Mouse (Mus musculus): ENCODE results near the gene Eid1.

Eid1 gene

DNA sequence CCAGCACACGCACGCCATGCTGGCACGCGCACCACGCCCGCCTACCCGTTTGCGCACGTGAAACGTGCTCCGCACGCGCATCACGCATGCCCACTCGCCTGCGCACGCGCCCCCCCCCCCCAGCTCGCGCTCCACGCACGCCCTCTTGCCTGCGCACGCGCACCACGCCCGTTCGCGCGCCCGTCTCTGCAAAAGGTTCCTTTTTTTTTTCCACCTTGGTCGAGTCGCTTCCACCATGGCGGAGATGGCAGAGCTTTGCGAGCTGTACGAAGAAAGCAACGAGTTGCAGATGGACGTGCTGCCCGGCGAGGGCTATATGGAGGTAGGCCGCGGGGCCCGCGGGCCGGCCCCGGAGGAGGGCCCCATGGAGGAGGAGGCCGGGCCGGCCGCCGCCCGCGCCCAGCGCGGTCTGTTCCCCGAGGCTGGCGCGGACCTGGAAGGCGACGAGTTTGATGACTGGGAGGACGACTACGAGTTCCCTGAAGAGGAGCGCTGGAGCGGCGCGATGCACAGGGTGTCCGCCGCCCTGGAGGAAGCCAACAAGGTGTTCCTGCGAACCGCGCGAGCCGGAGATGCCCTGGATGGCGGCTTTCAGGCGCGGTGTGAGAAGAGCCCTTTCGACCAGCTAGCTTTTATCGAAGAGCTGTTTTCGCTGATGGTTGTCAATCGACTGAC is at the start of gene Eid1:
Gene Eid1, plus strand, starts transcription at position 139 of the 675 bp plus-strand sequence.
- peak; percentile 65 to 74 for DNase-seq (ENCODE audit: low spot score in 2 of 2)

DNA sequence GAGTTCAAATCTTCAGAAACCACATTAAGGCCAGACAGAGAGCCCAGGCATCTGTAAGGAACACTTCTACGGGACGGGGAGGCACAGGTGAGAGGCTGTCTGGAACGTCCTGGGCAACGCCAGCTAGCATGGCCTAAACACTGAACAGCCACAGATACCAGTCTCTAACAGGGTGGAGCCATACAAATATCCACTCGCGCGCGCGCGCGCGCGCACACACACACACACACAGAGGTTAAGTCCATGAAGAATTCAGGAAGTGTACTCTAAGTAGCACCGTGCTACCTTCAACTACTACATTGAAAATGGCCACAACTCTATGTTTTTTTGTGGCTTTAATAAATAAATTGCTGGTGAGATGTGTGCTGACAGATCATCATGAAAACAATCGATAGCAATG is 49.7 kb upstream of the Eid1 start:
- no peak for DNase-seq (ENCODE audit: low spot score in 2 of 2)

- no peak for DNase-seq (ENCODE audit: low spot score in 2 of 2)
Observed at GRCm38 (mm10) chr2:125624127-125624685, 48.7 kb upstream of the Eid1 start.

GRCm38 (mm10) chr2:125624837-125625351 is 48.0 kb upstream of the Eid1 start, which contains the start of gene Cep152:
Gene Cep152, minus strand, starts transcription at chr2:125625113.
- DNase-seq (ENCODE audit: low spot score in 2 of 2) = peak; percentile 92 to 95

GRCm38 (mm10) chr2:125626536-125626935 is 46.4 kb upstream of the Eid1 start:
- no peak for DNase-seq (ENCODE audit: low spot score in 2 of 2)

DNA sequence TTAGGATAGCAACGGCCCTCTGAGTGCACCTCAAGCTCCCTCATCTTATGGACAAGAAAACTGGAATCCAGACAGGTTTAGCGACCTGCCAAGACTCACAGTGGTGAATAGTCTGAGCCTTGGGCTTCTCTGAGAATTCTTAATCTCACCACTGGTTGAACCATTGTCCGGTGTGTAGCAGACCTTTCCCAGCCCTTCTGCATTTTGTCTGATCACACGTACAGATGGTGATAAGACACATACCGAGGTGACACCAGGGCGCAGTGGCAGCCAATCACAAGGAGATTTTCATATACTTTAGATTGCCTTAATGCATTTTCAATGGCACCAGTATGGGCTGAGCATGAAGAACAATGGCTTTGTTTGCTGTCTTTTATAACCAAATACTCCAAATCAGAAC is 44.4 kb upstream of the Eid1 start:
- no peak for DNase-seq (ENCODE audit: low spot score in 2 of 2)

DNA sequence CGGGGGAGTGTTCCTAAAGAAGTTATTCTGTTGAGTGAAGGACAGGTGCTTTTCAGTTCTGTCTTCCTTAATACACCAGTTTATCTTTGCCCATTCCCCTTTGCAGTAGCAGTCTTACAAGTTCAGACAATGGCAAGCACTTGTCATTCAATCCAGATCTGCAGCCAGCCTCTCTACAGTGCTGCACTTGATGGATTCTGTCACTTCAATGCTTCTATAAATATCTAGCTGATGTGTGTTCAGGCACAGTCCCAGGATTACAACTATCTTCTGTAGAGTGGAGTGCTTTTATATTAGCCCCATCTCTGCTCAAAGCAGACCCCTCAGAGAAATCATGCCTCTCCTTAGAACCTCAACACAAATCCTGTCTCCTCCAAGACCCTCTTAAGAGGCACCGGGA is 42.9 kb upstream of the Eid1 start:
- no peak for DNase-seq (ENCODE audit: low spot score in 2 of 2)

DNA sequence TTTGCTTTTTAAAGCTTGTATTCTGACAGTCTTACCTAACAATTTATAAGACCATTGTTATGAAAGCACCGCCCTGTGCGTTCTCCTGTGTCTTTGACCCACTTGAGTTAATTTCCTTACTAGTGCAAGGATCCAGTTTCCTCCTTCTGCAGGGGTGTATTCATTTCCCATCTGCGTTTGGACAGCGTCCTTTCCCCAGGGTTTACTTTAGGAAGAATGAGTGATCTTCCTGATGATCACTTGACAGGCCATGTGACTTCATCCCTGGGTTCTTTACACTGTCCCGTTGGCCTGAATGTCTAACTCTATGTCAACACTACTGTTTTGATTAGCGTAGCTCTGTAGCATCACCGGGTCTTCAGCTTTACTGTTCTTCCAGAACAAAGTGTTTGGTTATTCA is 35.6 kb upstream of the Eid1 start:
- DNase-seq (ENCODE audit: low spot score in 2 of 2) = no peak

GRCm38 (mm10) chr2:125644912-125645311 is 28.0 kb upstream of the Eid1 start:
- no peak for DNase-seq (ENCODE audit: low spot score in 2 of 2)

- DNase-seq (ENCODE audit: low spot score in 2 of 2) = no peak
Observed at GRCm38 (mm10) chr2:125650038-125650437, 22.9 kb upstream of the Eid1 start.

- DNase-seq (ENCODE audit: low spot score in 2 of 2) = no peak
Observed at GRCm38 (mm10) chr2:125650742-125651352, 22.0 kb upstream of the Eid1 start.

DNA sequence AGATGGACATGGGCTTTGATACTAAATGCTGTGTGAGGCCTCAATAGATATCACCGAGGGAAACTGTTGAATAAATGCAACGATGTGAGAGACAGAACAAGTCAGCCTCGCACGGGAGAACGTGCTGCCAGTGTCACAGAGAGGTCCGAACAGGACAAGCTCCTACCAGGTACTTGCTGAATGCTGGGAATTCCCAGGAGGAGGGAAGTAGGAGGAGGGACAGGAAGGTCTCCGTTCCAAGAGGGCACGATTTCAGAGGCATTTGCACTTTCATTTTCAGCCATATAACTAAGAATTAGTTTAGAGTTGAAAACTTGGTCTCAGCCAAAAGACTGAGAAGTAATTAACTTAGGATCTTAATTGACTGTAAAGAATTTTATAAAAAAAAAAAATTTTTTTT is 21.3 kb upstream of the Eid1 start:
- no peak for DNase-seq (ENCODE audit: low spot score in 2 of 2)

DNA sequence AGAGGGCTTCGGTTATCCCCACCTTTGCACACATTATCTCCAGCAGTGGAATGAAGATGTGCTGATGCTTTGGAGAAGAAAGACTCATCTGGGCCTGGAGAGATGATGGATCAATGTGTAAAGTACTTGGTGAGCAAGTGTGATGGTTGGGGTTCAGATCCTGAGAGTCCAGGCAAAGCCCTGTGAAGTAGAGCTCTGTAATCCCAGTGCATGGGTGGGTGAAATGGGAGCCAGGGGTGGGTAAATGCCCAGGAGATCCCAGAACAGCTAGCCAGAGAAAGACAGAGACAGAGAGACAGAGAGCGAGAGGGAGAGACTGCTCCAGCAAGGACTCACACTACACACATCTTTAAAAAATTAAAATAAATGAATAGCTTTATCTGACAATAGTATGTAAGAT is 19.6 kb upstream of the Eid1 start:
- no peak for DNase-seq (ENCODE audit: low spot score in 2 of 2)

DNA sequence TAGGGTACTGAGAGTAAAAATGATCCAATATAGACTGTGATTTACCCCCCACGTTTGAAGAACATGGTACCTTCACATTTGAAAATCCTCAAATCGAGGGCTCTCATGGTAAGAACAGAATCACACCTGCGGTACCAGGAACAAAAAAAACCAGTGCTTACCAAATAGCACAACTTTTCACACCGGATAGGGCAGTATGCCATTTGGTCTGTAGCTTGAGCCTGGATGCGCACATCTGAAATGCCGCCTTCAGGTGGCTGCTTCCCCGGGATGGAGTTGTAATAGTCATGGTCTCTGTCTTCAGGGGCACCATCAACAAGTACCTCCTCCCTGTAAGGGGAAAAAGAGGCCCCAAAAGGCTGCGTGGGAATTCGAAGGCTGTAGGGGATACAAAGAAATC is 17.5 kb upstream of the Eid1 start:
- no peak for DNase-seq (ENCODE audit: low spot score in 2 of 2)

DNA sequence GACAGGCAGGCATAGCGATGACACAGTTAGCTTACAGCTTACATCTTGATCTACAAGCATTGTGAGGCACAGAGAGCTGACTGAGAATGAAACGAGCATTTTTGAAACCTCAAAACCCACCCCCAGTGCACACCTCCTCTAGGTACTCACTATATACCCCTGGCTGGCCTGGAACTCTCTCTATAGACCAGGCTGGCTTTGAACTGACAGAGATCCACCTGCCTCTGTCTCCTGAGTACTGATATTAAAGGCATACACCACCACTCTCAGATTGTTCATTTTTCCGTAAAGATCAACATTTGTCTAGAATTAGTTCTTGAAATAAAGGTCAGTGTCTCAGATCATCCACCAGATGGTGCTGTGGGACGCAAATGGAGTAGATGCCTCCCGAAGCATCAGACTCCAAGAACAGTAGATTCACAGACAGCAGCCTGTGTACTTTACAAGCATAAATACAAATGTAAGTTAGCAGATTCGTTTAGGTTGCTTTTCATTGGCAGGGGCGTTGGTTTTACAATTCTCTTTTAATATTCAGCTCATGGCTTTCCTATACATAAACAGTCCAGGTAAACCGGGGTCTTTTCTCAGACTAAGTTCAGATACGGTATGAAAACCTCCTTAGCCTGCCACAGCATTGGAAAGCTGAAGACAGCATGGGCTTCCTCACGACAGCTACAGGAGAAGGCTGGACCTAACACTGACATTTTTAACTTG is 12.9 kb upstream of the Eid1 start:
- peak in 1 of 2 experiments; percentile 59 for DNase-seq (ENCODE audit: low spot score in 2 of 2)

DNA sequence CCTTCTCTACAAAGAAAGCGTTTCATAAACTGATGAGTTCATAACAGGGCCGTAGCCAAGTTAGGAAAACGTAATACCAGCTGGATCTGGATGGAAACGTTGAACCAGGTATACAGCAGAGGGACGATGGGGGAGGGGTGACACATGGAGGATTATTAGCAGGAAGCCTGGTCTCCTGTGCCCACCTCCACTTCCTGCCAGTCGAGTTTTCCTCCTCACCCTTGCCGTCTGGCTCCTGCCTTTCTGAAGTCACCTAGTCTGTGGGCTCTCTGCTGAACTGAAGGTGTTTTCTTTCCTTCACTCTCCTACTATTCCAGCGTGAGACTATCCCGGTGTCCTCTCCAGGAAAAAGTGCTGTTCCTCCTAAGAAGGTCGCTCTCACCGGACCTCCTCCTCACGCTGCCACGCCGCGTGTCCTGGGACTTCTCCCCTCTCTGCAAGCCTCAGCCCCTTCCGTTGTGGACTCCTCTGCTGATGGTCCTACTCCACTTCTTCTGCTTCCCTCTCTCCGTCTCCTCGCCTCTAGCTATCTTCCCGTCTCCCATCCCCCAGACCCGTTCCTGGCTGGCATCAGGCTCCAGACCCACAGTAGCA is 12.3 kb upstream of the Eid1 start:
- no peak for DNase-seq (ENCODE audit: low spot score in 2 of 2)

DNA sequence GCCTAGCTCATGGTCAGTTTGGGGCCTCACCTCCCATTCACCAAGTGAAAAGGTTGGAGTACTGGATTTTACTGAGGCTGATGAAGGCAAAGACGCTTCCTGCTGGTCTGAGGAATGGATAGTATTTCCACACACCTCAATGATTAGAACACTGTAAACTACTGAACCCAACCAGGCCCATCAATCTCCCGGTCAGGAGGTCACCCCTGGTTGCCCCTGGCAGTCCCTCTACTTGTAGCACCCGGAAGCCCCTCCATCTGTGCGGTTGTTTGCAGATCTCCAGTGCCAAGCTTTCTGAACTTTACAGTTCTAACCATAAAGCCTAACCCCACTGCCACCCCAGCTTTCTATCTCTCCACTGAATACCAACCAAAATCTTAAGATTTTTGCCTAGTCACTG is 11.7 kb upstream of the Eid1 start:
- no peak for DNase-seq (ENCODE audit: low spot score in 2 of 2)

DNA sequence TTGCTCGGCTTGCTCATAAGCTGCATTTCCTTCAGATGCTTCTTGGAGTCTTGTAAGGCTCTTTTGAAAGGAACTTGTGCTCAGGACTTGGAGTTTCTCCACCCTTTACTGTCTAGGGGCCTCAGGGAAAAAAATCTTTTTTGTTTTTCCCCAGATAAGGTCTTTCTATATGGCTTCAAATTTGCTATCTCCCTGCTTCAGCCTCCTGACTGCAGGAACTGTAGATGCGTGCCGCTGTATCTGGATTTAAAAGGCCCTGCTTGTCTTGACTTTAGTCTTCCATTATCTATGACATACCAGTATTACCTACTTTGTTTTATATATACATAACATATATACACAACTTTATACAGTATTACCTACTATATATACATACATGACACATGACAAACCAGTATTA is 10.4 kb upstream of the Eid1 start:
- no peak for DNase-seq (ENCODE audit: low spot score in 2 of 2)

DNA sequence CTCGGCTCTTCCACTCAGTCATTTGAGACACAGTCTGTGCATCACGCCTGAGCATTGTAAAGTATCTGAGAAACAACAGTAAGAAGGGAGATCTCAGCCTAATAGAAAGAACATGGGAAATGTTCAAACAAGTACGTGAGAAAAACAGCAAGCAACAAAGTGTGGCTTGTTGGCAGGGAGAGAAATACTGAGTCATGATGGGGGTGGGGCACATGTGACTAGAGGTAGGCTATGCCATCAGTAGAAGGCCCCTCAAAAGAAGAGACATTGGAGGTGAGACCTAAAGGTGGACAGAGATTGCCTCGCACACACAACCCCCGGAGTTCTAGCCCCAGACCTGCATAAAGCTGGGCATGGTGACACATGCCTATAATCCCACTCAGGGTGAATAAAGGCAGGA is 7.7 kb upstream of the Eid1 start:
- no peak for DNase-seq (ENCODE audit: low spot score in 2 of 2)

- DNase-seq (ENCODE audit: low spot score in 2 of 2) = no peak
Observed at GRCm38 (mm10) chr2:125665909-125666308, 7.0 kb upstream of the Eid1 start.

DNA sequence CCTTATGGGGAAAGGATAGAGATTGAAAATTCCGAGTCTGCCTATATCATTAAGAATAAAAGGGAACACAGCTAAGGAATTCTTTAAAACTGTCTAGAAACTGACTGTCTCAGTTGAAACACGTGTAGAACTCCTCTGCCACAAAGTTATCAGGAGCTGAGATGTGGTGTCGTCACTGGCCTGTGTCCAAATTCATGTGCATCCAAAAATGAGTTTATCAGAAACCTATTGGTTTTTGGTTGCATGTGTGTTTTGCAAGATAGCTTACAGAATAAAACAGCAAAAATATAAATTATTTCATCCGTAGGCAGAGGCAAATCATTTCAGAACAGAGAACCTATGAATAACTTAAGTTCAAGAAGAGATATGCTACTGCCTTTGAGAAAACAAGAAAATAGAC is 6.2 kb upstream of the Eid1 start:
- DNase-seq (ENCODE audit: low spot score in 2 of 2) = no peak

- DNase-seq (ENCODE audit: low spot score in 2 of 2) = no peak
Observed at GRCm38 (mm10) chr2:125667184-125667583, 5.7 kb upstream of the Eid1 start.
